Mouse (Mus musculus) mouse embryonic stem cell (cell line): ENCODE measurements around the gene Slc7a6.
"Not testable (repeated sequence)": the region's sequence is repeated elsewhere in the genome, so short reads cannot be mapped to it uniquely, and the experiment has no call there.

Source experiments
- in situ Hi-C, 2 experiments: fragments of 300-500 bp; cut with MboI; formaldehyde crosslinking; loops; 1 replicate in 1 of 2; 3 replicates in 1 of 2; pipeline ENCODE4 v1.14.3; 2019 to 2020; ENCODE audit warnings: low sequenced_read_pairs in 2 of 2, low pct_unique_long_range_greater_than_20kb in 1 of 2, mixed read lengths in 1 of 2; ENCODE audit not compliant: unreplicated experiment in 1 of 2

Gene Slc7a6

DNA sequence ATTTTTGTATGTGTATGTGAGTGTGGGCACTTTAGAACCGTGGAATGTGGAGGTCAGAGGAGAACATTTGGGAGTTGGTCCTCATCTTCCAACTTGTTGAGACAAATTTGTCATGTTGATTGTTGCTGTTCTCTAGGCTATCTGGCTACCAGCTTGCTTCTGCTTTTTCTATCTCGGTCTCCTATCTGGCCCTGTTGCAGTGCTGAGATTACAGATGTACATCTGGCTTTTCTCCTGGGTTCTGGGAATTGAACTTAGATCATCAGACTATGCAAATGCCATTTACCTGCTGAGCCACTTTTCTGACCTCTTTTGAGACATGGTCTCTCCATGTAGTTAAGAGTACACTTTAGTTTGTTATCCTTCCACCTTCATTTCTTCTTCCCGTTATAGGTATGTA lies 4.9 kb downstream of the Slc7a6 start:
- in situ Hi-C loops, result no loop called here

DNA sequence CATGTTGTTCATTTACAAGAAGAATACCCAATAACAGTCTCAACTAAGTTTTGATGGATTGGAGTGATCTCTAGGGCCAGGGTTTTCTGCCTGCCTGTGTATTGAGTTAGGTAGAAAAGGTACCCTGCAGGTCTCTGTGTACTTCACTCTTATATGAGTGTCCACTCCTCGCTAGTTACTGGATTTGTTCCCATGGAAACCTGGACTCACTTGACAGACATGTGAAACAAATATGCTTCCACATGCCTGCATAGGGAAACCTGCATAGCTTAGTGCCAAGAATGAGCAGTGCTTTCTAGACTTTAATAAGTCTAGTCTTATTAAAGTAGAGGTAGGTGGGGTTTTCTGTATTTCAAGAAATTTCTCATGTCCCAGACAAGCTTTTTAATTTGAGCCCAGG lies 8.2 kb downstream of the Slc7a6 start:
- in situ Hi-C loops, result no loop called here

DNA sequence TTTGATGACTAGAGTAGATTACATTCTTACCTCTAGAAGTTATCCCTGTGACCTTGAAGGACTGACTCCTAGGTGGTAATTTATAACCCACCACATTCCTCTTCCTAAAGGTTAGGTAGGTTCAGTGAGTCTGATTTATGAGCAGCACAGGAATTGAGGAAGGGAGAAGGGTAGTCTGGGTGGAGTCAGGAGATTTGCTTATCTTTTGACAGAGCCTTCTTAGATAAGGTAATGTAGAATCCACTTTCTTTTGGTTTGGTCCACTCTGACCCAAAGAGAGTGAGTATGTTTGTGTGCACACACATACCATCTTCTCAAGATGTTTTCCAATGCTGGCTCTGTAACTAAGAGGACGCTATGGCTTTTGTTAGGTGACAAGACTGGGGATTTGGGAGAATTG lies 8.9 kb downstream of the Slc7a6 start:
- in situ Hi-C loops, result no loop called here

DNA sequence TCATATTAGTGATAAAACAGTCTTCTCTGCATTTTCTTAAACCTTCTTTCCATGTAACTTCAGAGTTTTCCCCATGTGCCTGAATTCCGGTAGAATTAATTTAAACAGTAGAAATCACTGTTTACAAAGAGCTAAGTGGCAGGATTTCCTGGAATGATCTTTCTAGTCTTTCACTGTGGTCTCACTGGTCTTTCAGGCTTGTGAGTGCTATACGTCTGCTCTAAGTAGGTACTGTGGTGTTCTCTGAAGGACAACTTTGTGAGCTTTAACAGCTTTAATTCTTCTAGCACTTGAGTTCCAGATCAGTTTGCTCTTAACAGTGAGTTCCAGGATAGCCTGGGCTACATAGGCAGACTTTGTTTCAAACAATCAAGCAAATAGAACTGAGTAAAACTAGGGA lies 9.8 kb downstream of the Slc7a6 start:
- in situ Hi-C loops, result no loop called here

DNA sequence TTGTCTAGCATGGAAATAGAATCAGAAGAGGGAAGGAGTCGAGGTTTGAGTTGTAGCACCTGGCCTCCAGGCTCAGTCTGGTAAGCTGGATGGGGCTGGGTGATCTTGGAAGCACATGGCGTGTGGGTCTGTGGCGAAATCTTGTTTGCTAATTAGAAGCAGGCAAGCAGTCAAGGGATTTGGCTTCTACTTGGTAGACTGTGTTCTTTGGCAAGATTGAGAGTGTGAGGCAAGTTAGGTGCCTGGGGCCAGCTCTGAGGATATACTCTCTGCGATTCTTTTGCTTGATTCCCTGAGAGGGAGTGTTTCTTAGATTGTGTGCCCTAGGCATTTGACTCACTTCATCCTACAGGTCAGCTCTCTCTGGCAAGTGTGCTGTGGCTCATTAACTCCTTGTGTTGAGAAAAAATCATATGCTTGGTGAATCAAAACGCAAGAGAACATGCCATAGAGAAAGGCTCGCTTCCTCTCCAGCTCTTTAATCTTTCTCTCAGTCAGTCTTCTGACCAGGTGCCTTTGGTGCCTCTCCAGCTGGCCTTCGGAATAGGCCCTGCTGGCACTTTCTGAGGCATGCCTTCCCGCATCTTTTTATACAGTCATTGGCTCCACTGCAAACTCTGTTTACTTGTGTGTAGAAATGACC lies 17.1 kb downstream of the Slc7a6 start:
- in situ Hi-C loops, result no loop called here

DNA sequence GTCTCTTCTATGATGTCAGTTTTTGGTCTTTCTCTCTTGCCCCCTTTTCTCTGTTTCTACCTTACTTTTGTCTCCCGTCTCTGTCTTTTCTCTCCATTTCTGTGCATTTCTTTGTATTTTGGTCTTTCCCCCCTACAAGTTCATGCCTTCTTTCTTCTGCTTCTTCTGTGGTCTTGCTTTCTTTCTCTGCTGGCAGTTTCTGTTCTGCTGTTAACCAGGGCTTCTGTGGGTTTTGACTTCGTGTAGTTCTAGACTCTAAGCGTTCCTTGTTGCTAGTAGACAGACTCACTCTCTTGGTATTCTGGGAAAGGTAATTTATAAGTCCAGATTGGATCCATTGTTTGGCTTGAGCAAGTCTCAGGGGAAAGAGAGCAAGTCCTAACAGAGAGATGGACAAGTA lies 17.7 kb downstream of the Slc7a6 start:
- in situ Hi-C loops, result no loop called here

DNA sequence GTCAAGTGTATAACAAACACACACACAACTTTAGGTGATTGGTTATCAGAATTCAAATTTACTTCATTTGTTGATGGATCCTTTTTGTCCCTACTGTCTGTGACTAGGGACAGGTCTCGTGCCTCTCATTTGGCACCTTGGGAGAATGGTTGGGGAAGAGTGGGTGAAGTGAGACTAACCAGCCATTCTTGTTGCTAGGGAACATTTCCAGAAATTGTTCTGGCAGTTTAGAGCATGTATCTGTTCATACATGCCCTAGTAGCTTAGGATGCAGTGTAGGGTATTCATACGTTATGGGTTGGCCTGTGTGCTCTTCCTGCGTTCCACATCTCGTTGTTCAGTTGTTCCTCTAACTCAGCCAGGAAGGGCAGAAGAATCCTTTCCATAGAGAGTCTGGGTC lies 20.5 kb downstream of the Slc7a6 start:
- in situ Hi-C loops, result no loop called here

DNA sequence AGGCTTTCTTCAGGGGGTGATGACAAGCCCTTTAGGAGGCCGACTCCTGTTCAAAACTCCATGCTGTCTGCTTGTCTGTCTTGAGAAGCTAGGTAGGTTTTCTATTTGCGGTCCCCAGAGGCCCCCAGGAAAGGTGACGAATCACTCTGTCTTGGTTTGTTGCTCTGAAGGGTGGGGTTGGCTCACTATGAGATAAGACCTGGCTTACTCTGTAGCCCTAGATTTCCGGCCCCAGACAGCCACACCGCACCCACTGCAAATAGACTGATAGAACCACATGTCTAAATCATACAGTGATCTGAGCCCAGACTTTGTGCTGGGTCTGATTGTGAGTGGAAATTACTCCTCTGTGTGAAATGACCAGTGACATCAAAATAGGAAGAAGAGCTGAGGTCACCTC lies 23.0 kb downstream of the Slc7a6 start:
- in situ Hi-C loops, result no loop called here

DNA sequence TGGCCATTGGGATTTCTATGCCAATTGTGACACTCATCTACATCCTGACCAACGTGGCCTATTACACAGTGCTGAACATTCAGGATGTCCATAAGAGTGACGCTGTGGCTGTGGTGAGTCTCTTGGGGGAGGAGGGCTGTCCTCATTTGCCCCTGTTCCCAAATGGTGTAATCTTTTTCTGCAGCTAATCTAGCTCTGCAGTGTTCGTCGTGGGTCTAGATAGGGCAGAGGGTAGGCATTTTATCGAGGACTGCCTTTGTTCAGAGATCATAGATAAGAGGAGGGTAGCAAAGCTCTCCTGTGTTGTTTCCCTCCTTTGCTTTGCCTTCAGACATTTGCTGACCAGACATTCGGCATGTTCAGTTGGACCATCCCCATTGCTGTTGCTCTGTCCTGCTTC lies 24.5 kb downstream of the Slc7a6 start:
- in situ Hi-C loops, result no loop called here

DNA sequence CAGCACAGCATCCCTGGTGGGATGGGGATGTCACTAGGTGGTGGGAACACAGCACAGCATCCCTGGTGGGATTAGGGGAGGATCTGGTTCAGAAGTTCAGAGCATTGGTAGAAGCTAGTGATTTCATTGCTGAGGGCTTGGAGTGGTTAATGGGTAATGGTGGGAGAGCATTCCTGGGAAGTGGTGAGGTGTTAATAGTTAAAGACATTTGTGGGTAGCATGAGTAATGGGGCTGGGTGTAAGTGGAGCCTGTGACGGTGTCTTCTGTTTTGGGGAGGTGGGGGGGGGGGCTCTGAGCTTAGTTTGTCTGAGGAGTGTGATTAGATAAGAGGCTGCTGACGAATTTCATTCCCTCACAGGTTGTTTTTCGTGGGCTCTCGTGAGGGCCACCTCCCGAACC lies 25.4 kb downstream of the Slc7a6 start:
- in situ Hi-C loops, result no loop called here

DNA sequence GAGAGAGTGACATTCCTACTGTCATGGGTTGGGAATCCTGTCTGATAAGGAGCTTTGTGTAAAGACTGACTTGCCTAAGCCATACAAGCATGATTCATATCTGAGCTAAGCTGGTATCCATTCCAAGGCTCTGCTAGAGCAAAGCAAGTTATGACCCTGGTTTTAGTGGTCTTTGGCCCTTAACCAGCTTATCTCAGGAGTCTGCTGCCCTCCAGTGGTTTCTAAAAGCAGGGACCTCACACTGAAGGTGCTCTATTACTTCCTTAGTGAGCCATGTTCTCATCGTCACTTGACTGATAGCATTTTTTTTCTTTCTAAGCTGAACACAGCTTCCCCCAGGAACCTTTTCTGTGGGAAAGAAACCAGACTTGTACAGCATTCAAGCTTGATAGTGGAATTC lies 30.1 kb downstream of the Slc7a6 start:
- in situ Hi-C loops, result no loop called here

DNA sequence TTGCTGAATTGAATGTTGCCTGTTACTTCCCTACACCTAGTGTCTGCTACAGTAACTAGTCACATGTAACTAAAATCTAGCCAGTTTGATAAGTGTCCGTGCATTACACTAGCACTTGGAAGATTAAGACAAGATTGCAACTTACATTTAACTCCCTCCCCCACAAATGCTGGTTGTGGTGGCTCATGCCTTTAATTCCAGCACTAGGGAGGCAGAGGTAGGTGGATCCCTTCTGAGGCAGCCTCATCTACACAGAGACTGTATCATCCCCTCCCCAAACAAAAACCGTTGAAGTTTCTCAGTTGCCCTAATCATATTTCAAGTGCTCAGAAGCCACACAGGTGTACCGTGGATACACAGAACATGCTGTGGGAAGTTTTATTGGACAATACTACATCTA lies 30.9 kb downstream of the Slc7a6 start:
- in situ Hi-C loops, result not testable (repeated sequence)

DNA sequence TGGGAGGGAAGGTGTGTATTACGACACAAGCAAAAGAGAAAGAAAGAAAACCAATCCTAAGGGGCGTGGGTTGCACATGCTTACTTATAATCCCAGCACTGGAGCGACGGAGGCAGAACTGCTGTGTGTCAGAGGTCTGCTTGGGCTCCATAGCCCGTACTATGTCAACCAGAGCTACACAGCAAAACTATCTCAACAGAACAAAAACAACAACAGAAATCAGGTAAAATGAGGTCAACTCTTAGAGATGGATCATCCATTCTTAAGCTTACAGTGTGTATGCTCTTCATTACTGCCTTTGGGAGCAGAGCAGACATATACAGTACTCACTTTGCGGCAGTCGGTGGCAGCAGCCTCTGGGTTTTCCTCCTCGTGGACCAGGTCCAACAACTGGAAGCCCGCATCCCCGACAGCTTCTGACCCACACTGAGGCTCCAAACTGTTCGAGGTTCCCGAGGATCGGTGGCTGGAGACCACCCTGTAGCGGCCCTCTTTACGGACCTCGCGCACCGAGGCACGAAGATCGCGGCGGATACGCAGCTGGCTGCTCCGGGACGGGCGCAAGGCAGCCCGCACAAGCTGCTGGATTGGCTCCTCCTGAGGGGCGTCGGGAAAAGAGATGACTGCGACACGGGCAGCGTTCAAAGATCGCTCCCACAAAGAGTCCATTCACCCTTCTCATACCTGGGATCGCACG lies 41.5 kb downstream of the Slc7a6 start:
- in situ Hi-C loops, result no loop called here

DNA sequence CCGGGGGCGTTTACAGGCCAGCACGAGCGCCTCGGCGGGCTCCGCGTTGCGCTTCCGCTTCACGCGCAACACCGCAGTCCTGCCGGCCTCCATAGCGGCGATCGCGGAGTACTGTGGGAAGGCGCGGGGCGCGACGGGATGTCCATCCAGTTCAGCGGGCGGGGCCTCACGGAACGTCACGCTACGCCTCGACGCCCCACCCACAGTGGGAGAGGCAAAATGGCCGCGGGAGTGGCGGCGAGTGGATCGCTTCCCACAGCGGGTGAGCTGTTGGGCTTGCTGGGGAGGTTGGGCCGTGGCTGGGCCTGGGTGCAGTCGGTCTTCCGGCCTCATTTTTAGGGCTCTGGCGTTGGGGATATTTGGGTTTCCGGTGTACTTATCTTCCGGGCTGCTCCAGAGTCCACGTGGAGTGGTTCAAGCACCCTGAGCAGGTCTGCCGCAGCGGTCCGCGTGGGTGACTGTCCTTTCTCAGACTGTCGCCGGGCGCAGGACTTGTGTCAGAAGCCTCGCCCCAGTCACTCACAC lies 42.2 kb downstream of the Slc7a6 start, which contains the start of the genes Slc7a6os and Prmt7:
TSS of gene Slc7a6os (minus strand) at position 115 of the 525 bp plus-strand sequence.
TSS of gene Prmt7 (plus strand) at position 116 of the 525 bp plus-strand sequence.
- in situ Hi-C loops, result no loop called here

DNA sequence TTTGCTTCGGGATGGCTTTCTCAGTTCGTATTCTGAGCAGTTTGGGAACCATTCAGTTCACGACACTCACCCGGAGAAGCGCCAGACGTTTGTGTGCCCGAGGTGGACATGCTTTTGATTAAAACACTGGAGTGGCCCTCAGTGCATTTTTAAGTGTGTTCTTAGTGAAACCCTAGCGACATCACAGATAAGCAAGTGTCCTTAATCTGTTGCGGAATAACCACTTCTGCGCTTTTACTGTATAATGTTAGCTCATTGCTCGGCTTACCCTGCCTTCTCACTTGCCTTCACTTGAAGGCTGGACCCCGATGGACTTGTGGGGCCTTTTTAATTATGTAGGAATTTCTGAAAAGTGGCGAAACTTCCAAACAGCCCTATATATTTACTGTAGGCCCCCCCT lies 42.8 kb downstream of the Slc7a6 start:
- in situ Hi-C loops, result no loop called here

DNA sequence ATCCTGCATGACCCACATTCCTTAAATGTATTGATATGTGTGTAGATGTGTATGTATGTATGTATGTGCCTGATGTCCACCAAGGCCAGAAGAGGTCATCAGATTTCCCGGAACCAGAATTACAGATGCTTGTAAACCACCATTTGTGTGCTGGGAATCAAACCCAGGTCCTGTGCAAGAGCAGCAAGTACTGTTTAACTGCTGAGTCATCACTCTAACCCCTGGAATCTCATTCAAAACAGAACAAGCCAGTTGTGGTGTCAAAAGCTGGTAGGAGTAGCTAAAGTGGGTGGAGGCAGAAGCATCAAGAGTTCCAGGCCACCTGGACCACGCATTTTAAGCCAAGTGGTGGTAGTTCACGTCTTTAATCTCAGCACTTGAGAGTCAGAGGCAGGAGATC lies 45.3 kb downstream of the Slc7a6 start:
- in situ Hi-C loops, result no loop called here

DNA sequence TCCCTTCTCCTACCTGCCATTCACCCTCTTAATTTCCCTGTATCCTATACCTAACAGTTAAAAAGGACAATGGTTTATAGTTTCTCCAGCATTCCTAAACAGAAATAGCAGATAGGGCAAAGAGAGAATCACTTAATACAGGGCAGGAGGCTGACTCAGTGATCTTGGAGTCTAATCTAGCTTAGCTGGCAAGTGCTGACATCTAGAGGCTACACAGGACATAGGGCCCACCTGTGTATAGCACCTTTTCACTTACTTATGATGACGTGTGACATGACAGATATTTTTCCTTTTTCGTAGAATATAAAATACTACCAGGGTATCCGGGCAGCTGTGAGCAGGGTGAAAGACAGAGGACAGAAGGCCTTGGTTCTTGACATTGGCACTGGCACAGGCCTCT lies 51.0 kb downstream of the Slc7a6 start:
- in situ Hi-C loops, result no loop called here

DNA sequence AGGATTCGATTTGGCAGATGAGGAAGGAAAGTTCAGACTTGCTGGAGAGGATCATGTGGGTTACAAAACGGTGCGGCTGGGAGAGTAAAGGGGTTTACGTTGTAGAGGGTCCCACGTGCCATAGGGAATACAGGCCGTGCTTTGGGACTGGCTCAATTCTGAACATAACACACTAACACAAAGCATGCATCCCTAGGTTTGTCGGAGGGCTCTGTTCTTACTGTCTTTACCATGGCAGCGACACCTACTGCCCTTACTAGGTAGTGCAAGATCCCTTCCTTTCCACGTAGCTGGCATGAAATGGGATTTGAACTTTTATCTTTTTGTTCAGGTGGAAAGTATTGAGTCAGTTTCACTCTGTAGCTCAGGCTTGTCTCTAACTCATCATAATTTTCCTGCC lies 57.9 kb downstream of the Slc7a6 start:
- in situ Hi-C loops, result no loop called here

DNA sequence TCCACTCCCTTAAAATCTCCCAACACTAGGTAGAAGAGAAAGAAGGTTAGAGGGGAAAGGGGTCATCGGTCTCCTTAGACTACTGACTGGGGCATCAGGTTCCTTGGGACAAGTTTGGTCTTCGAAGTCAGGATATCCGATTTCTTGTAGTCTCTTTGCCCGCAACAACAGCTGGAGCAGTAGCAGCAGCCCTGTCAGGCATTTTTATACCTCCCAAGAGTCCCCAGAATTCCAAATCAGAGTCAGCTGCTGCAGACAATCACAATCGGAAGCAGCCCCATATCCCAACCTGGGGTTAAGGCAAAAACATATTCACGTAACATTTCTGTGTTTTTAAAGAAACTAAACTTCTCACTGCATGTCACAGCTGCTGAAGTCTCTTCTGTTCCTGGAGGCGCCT lies 62.9 kb downstream of the Slc7a6 start:
- in situ Hi-C loops, result no loop called here

DNA sequence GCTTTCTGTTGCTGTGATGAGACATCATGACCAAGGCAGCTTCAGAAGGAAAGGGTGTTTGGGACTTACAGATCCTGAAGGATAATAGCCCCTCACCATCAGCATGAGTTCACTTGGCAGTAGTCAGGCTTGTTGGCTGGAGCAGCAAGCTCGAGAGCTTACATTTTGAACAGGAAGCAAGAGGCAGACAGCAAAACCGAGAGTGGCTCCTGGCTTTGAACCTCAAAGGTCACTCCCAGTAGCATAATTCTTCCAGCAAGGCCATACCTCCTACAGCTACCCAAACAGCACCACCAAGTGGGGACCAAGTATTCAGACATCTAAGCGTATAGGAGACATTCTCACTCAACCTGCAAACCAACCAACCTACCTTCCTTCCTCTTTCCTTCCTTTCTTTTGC lies 64.1 kb downstream of the Slc7a6 start:
- in situ Hi-C loops, result no loop called here
